Mouse (Mus musculus): ENCODE results near the gene Skp1a.

Gene Skp1a

GRCm38 (mm10) chr11:52277433-52278150 lies 45.8 kb downstream of the Skp1a start:
- no peak for DNase-seq (ENCODE audit: low spot score)

DNA sequence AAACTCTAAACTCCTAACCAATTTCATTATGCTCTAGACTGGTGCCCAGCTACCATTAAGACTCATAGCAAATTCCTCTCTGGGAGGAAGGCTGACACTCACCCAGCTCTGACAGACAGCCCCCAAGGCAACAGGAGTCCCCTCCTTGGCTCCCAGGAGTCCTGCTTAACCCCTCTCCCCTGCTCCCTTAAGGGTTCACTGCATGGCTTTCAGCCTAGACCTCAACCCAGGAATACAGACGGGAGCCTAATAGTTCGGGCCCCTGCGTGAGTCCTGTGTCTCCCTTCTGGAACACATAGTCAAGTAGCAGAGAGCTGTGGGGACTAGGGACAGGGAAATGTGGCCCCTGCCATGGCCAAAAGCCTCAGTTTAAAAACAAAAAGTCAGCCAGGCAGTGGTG lies 46.4 kb downstream of the Skp1a start:
- no peak for DNase-seq (ENCODE audit: low spot score)

GRCm38 (mm10) chr11:52278991-52279390 lies 47.2 kb downstream of the Skp1a start:
- DNase-seq (ENCODE audit: low spot score) = no peak

DNA sequence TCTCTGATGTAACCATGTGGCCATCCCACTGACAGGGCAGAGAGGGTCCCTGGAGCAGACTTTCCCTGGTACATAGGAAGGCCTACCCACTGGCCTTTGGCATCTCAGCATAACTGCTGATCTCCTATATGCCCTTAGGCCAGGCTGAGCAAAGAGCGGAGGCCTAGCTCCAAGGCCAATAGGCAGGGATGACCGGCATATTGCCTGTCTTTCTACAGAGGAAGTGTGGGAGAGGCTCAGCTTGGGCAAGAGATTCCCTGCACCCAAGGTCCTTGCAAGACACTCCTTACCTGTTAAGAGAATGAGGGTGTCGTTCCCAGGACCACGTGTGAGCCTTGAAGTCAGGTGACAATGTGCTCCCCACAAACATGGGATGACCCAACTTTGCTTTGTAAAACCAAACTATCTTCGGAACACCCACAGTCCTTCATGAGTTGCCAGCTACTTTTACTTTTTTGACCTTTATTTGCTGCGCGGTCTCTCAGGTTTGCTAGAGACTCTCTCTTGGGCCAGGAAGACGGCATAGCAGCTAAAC lies 47.9 kb downstream of the Skp1a start:
- DNase-seq (ENCODE audit: low spot score) = no peak

DNA sequence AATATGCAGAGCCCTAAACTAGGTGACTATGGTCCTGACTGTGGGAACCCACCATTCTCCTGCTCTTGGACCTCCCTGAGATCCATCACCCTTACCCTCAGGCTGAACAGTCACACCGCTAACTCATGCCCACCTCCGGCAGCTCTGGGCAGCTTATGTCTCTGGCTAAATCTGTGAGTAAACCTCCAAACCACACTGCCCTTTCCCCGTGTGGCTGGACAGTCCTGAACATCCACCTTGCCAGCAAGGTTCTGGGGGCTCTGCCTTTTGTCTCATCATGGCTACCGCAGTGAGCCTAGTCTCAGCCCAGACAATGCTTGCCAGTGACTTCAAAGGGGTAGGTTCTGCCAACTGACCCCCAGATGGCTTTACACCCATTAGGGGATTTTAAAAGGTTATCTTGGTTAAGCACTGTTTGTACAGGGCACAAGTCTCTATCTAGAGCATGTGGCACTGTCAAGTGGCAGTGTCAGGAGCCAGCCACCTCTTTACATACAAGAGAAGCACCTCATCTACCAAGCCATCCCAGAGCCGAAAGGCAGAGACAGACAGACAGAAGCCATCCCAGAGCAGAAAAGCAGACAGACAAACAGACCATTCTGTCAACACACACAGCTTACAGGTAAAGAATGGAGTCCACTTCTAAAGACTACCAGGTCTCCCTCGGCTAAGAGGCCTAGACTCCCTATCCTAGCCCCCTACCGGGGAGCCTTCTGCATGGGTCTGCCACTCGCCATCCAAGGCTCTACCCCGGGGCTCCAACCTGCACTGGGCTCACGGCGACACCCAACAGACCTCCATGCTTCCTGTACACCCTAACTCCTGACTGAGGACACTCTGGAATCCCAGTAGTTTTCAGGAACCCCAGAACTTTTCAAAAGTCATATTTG lies 49.0 kb downstream of the Skp1a start:
- no peak for DNase-seq (ENCODE audit: low spot score)

- DNase-seq (ENCODE audit: low spot score) = no peak
Measured at GRCm38 (mm10) chr11:52281568-52282328, 50.0 kb downstream of the Skp1a start.

GRCm38 (mm10) chr11:52282420-52282773 lies 50.6 kb downstream of the Skp1a start:
- DNase-seq (ENCODE audit: low spot score) = no peak

- DNase-seq (ENCODE audit: low spot score) = no peak
Measured at GRCm38 (mm10) chr11:52282774-52283595, 51.2 kb downstream of the Skp1a start, which contains the start of gene Tcf7. TSS of gene Tcf7 (minus strand) at chr11:52283014.

- DNase-seq (ENCODE audit: low spot score) = no peak
Measured at GRCm38 (mm10) chr11:52283596-52284571, 52.1 kb downstream of the Skp1a start.

GRCm38 (mm10) chr11:52286301-52286957 lies 54.6 kb downstream of the Skp1a start:
- DNase-seq (ENCODE audit: low spot score) = no peak

GRCm38 (mm10) chr11:52286958-52287305 lies 55.1 kb downstream of the Skp1a start:
- no peak for DNase-seq (ENCODE audit: low spot score)

DNA sequence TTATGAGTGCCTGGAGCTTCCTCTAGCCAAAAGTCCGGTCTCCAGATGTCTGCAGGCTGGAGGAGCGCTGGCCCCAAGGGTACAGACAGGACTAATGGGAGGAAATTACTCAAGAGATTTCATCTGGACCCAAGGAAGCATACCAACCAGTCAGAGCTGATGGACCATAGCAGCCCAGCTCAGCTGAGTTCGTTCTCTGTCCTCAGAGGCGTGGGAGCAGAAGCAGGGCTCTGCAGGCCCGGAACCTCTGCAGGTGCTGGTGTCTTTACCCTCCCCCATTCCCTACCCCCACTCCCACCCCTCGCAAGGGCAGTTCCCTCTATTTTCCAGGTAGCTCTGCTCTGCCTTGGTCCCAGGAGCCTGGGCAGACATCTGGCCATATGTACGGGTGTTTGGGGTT lies 60.6 kb downstream of the Skp1a start:
- DNase-seq (ENCODE audit: low spot score) = no peak

- no peak for DNase-seq (ENCODE audit: low spot score)
Measured at GRCm38 (mm10) chr11:52292894-52293293, 61.1 kb downstream of the Skp1a start.

- DNase-seq (ENCODE audit: low spot score) = no peak
Measured at GRCm38 (mm10) chr11:52294103-52294502, 62.3 kb downstream of the Skp1a start.
